Mouse (Mus musculus) thymus, postnatal 10 days (tissue): ENCODE measurements at regions not wholly inside any gene's neighbourhood (a gene's known extent, or its start where the extent isn't known, plus 50 kb on each side); places are given as distances from the start of the nearest gene placed in this dataset.

ENCODE experiments used
- DNase-seq, 2 experiments: peaks; one replicate each; pipeline ENCODE4 v3.0.0; 2021; ENCODE audit warnings: low spot score in 2 of 2

GRCm38 (mm10) chr1:154995778-154996390 lies 103.6 kb downstream of the Ier5 start:
- no peak for DNase-seq

GRCm38 (mm10) chr1:154993927-154994856 lies 105.2 kb downstream of the Ier5 start:
- no peak for DNase-seq

- no peak for DNase-seq
Measured at GRCm38 (mm10) chr1:154983325-154983724, 99.0 kb upstream of the Cacna1e start.

DNA sequence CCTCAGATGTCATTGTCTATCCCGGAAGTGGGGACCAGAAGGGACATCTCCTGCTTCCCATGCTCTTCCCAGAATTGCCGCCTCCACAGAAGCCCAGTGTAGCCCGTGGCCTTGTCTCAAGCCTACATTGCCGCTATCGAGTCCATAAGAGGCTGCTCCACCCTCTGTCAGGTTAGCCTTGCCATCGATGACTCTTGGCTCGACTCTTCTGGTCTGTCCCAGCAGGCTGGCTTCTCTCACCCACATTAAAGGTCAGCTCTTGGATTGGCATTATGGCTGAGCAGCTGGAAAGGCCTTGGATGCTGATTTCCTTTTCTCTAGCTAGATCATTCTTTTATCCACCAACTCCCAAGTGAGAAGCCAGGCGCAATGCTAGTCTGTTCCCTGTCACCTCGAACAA lies 98.5 kb upstream of the Cacna1e start:
- no peak for DNase-seq

DNA sequence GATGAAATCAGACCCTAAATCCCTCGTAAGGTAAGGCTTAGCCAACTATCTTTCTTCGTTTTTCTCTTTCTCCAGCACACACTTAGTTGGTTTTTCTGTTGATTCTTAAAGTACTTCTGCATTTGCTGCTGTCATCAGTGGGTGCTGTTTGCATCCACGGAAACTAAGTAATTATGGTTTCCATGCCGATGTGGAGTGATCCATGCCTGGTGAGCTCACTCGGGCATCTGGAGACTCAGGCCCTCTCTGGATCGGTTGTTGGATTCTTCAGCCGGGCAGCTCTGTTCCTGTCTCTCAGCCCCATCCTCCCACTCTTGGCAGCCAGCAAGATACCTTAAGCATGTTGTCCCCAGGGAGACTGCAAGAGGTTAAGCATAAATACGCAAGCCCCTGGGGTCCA lies 97.4 kb upstream of the Cacna1e start:
- DNase-seq, result no peak

- no peak for DNase-seq
Measured at GRCm38 (mm10) chr1:154975732-154976131, 91.4 kb upstream of the Cacna1e start.

- DNase-seq, result no peak
Measured at GRCm38 (mm10) chr1:154961271-154961670, 77.0 kb upstream of the Cacna1e start.

DNA sequence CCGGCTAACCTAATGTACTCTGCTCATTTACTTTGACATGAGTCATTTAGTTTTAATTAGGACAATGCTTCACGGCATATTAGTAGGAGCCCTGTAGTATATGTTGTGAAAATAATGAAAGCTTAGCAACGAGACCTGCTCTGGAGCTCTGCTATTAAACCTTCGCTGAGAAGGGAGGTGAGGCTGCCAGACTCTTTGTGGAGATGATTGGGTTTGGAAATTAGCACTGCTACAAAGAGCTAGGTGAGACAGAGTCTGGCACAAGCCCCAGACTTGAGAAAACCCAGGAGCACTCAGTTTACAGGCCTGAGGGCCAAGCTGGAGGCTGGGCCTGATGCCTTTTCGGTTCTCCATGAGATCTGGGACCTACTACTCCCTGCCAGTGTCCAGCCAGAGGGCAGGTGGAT lies 72.3 kb upstream of the Cacna1e start:
- DNase-seq, result no peak

DNA sequence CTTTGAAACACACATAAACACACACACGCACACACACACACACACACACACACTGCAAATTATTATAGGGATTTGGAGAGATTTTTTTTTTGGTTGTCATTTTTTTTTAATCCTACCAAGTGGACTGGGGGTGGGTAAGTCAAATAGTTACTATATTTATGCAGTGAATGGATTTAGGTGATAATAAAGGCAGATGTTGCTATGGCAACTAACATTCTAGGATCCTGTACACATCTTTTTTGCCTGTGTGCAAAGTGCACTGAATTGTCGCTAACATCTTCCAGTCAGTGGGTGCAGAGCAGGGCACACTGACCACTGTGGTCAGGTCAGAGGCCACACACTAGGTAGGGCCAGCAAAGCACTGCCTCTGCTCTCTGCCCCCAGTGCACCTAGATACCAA lies 68.4 kb upstream of the Cacna1e start:
- DNase-seq, result no peak
